Mouse (Mus musculus) CH12.LX (cell line): ENCODE results near the gene Cry1. TPM values are rescaled to one million over a fixed set of nuclear protein-coding genes. Genes with fewer than 3 reads are reported as not detected.
A peak's percentile ranks its signal among the peaks of the same experiment; 100 is the strongest.

ENCODE experiments used
- DNase-seq: peaks from one replicate; pipeline ENCODE4 v3.0.0-alpha.2; 2013; ENCODE audit errors: extremely low read depth
- H3K27ac ChIP-seq: 2 replicates; pipeline ENCODE4 v1.5.1; 2012; ENCODE audit warnings: low read depth, mild to moderate bottlenecking, control low read depth, moderate library complexity; ENCODE audit not compliant: insufficient read depth
- H3K27me3 ChIP-seq: replicated peaks from 2 replicates; pipeline ENCODE3; 2012; ENCODE audit warnings: inconsistent platforms
- H3K36me3 ChIP-seq, 2 experiments: replicated peaks in 1 of 2; 2 replicates each; pipeline versions ENCODE3 to v1.6.1; 2012; ENCODE audit warnings: inconsistent platforms in 1 of 2, low read length in 1 of 2, mild to moderate bottlenecking in 1 of 2, mixed read lengths in 1 of 2, moderate library complexity in 1 of 2; ENCODE audit not compliant: control insufficient read depth in 1 of 2, insufficient read depth in 1 of 2
- H3K4me1 ChIP-seq, 2 experiments: 2 replicates each; pipeline ENCODE4 v1.6.1; 2012; ENCODE audit warnings: inconsistent platforms in 1 of 2, moderate library complexity in 1 of 2; ENCODE audit not compliant: insufficient read depth in 2 of 2, control insufficient read depth in 1 of 2
- H3K4me2 ChIP-seq: 2 replicates; pipeline ENCODE4 v1.6.1; 2012; ENCODE audit warnings: low read depth, mild to moderate bottlenecking, control low read depth; ENCODE audit not compliant: poor library complexity, insufficient read depth, severe bottlenecking
- H3K4me3 ChIP-seq, 3 experiments: fragments of 150-350 bp in 1 of 3; sonication (generic) in 1 of 3; replicated peaks in 1 of 3; 2 replicates each; pipeline versions ENCODE3 to v1.5.1; 2011 to 2012; ENCODE audit warnings: low read depth in 2 of 3, low read length in 2 of 3, mild to moderate bottlenecking in 2 of 3, moderate library complexity in 2 of 3, control low read depth in 1 of 3, improper control_type of control experiment in 1 of 3, inconsistent platforms in 1 of 3, mixed read lengths in 1 of 3; ENCODE audit not compliant: poor library complexity in 1 of 3
- H3K79me2 ChIP-seq: replicated peaks from 2 replicates; pipeline ENCODE4 v1.6.1; 2012; ENCODE audit warnings: mild to moderate bottlenecking, moderate library complexity; ENCODE audit not compliant: control insufficient read depth, poor library complexity, insufficient read depth, severe bottlenecking; ENCODE audit errors: extremely low read depth
- H3K9ac ChIP-seq: 2 replicates; pipeline ENCODE4 v1.6.1; 2012; ENCODE audit warnings: low read depth, mild to moderate bottlenecking, control low read depth, moderate library complexity; ENCODE audit not compliant: insufficient read depth
- H3K9me3 ChIP-seq: replicated peaks from 2 replicates; pipeline ENCODE3; 2012; ENCODE audit warnings: low read length, inconsistent platforms, mixed read lengths
- BHLHE40 ChIP-seq: IDR thresholded peaks from 2 replicates; pipeline ENCODE4 v1.6.1; 2011; ENCODE audit warnings: mild to moderate bottlenecking, low read depth, low read length, improper control_type of control experiment
- CHD2 ChIP-seq: IDR thresholded peaks from 2 replicates; pipeline ENCODE4 v1.6.1; 2011; ENCODE audit warnings: low read length, improper control_type of control experiment
- CTCF ChIP-seq, 2 experiments: IDR thresholded peaks in 1 of 2; conservative IDR thresholded peaks in 1 of 2; 2 replicates each; pipeline ENCODE4 v1.5.1; 2011 to 2012; ENCODE audit warnings: low read depth in 2 of 2, low read length in 2 of 2, improper control_type of control experiment in 1 of 2, inconsistent platforms in 1 of 2, mild to moderate bottlenecking in 1 of 2, moderate library complexity in 1 of 2
- EP300 ChIP-seq: IDR thresholded peaks from 2 replicates; pipeline ENCODE4 v1.6.1; 2011; ENCODE audit warnings: low read length, improper control_type of control experiment
- MAZ ChIP-seq: IDR thresholded peaks from 2 replicates; pipeline ENCODE4 v1.6.1; 2012; ENCODE audit warnings: low read depth, mild to moderate bottlenecking, inconsistent platforms, low read length, improper control_type of control experiment, moderate library complexity
- NRF1 ChIP-seq: IDR thresholded peaks from 2 replicates; pipeline ENCODE4 v1.6.1; 2014; ENCODE audit warnings: low read depth, mild to moderate bottlenecking, inconsistent platforms, low read length, improper control_type of control experiment, moderate library complexity
- PAX5 ChIP-seq: IDR thresholded peaks from 2 replicates; pipeline ENCODE4 v1.6.1; 2012; ENCODE audit warnings: low read length, inconsistent platforms, mixed read lengths
- POLR2AphosphoS2 ChIP-seq: IDR thresholded peaks from 2 replicates; pipeline ENCODE4 v1.6.1; 2011; ENCODE audit warnings: low read depth, low read length, improper control_type of control experiment
- ZC3H11A ChIP-seq: IDR thresholded peaks from 2 replicates; pipeline ENCODE4 v1.6.1; 2012; ENCODE audit warnings: low read depth, mild to moderate bottlenecking, inconsistent platforms, low read length, improper control_type of control experiment
- ZKSCAN1 ChIP-seq: IDR thresholded peaks from 2 replicates; pipeline ENCODE4 v1.6.1; 2012; ENCODE audit warnings: low read depth, inconsistent platforms, low read length, improper control_type of control experiment, borderline replicate concordance
- ZNF384 ChIP-seq: IDR thresholded peaks from 2 replicates; pipeline ENCODE4 v1.6.1; 2012; ENCODE audit warnings: low read depth, low read length, improper control_type of control experiment, inconsistent platforms
- dilution Hi-C: fragments of 300-500 bp; cut with MboI; formaldehyde crosslinking; loops from 2 replicates; pipeline ENCODE4 v1.14.3; 2020; ENCODE audit warnings: low sequenced_read_pairs; ENCODE audit not compliant: extremely low pct_unique_long_range_greater_than_20kb, extremely low pct_ligation_motif_present
- in situ Hi-C: fragments of 300-500 bp; cut with MboI; formaldehyde crosslinking; loops from 3 replicates; pipeline ENCODE4 v1.14.3; 2019; ENCODE audit warnings: low sequenced_read_pairs, low pct_ligation_motif_present, low pct_unique_long_range_greater_than_20kb, mixed read lengths
- polyA plus RNA-seq: library from polyadenylated mRNA; unstranded; fragments of >175 nt; gene quantifications from 2 replicates; pipeline ENCODE4 v1.2.1, GENCODE M21; 2012; ENCODE audit warnings: low read depth; ENCODE audit not compliant: insufficient read length
- total RNA-seq, 2 experiments: library from RNA; depleted of rRNA; stranded (reverse); fragments of 300-350 nt in 1 of 2; fragments of >200 nt in 1 of 2; gene quantifications; 2 replicates each; pipeline ENCODE4 v1.2.3; 2012 to 2014

Cry1 gene
- total and polyA plus RNA-seq, 3 experiments, result 16.3 to 19.8 (median 17.1) TPM

DNA sequence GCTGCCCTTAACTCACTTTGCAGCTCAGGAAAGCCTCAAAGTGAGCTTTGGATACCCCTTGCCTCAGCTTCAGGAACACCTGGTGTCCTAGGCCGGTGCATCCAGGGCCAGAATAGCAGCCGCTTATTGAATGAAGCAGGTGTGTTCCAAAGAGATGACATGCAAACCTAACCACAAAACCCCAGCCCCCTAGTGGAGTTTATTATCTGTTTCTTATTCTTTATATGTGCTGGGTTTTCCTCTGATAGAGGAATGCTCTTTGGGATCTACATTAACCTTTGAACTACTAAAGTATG, 1.6 kb upstream of the Cry1 start:
- peak; percentile 38 for DNase-seq
- Histone ChIP-seq H3K27ac (no peak overlapping the region), H3K9ac (no peak overlapping the region), H3K4me2 (no peak overlapping the region), H3K79me2 (no peaks in the 10 kb centered on the region; the same call in 1 of the 2 replicates), H3K4me1 (peaks cover 0 to 32% of the 10 kb centered on the region in 2 experiments; a peak in 2 of 4 replicates), H3K36me3 (peaks cover 2 to 6% of the 10 kb centered on the region in 2 experiments), H3K4me3 (no peak overlapping the region), H3K27me3 (no peaks in the 10 kb centered on the region), H3K9me3 (no peaks in the 10 kb centered on the region)
- dilution Hi-C loops (no loop called here), in situ Hi-C loops (no loop called here)
- TF ChIP-seq ZC3H11A (no peak), ZNF384 (no peak), BHLHE40 (no peak), EP300 (no peak), NRF1 (no peak)

- Histone ChIP-seq H3K4me1 (peaks cover 0 to 32% of the 10 kb centered on the region in 2 experiments; a peak in 2 of 4 replicates), H3K4me2 (peak overlapping the region; percentile 68; the same call in 1 of the 2 replicates), H3K9ac (peak overlapping the region; percentile 79), H3K27ac (peak overlapping the region; percentile 55; the same call in 1 of the 2 replicates), H3K27me3 (no peaks in the 10 kb centered on the region), H3K4me3 (peak overlapping the region; percentile 65 to 87 (median 84)), H3K9me3 (no peaks in the 10 kb centered on the region), H3K79me2 (no peaks in the 10 kb centered on the region; the same call in 1 of the 2 replicates), H3K36me3 (peaks cover 2 to 6% of the 10 kb centered on the region in 2 experiments)
- in situ Hi-C loops, result no loop called here
- DNase-seq, result peak; percentile 19
- no peak for TF ChIP-seq ZC3H11A
- no peak for TF ChIP-seq MAZ
- no peak for TF ChIP-seq POLR2AphosphoS2
- no peak for TF ChIP-seq CHD2
- TF ChIP-seq PAX5, result no peak
- TF ChIP-seq ZNF384, result peak; percentile 76
- no peak for TF ChIP-seq ZKSCAN1
- peak in 1 of 2 experiments; percentile 35; a peak in 2 of 4 replicates for TF ChIP-seq CTCF (conservative IDR thresholded peaks at IDR 0.05 in 1 of 2, IDR thresholded peaks at IDR 0.05 in 1 of 2; ENCODE audit: low read depth in 2 of 2, low read length in 2 of 2)
- dilution Hi-C loops, result no loop called here
Measured at GRCm38 (mm10) chr10:85185639-85186498, 1.0 kb upstream of the Cry1 start.
